Mouse (Mus musculus) heart, embryonic 14.5 days (tissue): ENCODE results near the gene Mrpl37. TPM values are rescaled to one million over a fixed set of nuclear protein-coding genes. Genes with fewer than 3 reads are reported as not detected.

Experiments
- polyA plus RNA-seq: library from polyadenylated mRNA; unstranded; fragments of >200 nt; fragmentation: Nextera tagmentation; extraction: Ambion mirVana; gene quantifications from 2 replicates; pipeline ENCODE4 v1.2.1, GENCODE M21; 2014

Gene Mrpl37
- polyA plus RNA-seq, 1 experiment from 2014 or later: 103 TPM

Other genes with a start within 250 kb of the Mrpl37 start
- gene Ssbp3, start 156.2 kb downstream of the Mrpl37 start, polyA plus RNA-seq: 36.7 and 43.3 TPM in 2 replicates
- gene Cyb5rl, start 120 bp upstream of the Mrpl37 start, polyA plus RNA-seq: 1.7 and 5.1 TPM in 2 replicates
- gene Cdcp2, start 30.0 kb upstream of the Mrpl37 start, polyA plus RNA-seq: not detected in 2 replicates
- 330 and 352 TPM in 2 replicates for gene Tmem59, start 111.5 kb upstream of the Mrpl37 start, polyA plus RNA-seq
- gene Tceanc2, start 112.2 kb upstream of the Mrpl37 start, polyA plus RNA-seq: 11.4 and 16.8 TPM in 2 replicates
- not detected in 2 replicates for gene Ldlrad1, start 142.3 kb upstream of the Mrpl37 start, polyA plus RNA-seq
- gene Lrrc42, start 186.7 kb upstream of the Mrpl37 start, polyA plus RNA-seq: 46.3 and 52.0 TPM in 2 replicates
- gene Hspb11, start 186.7 kb upstream of the Mrpl37 start, polyA plus RNA-seq: 32.9 and 40.6 TPM in 2 replicates
- gene Dio1, start 240.3 kb upstream of the Mrpl37 start, polyA plus RNA-seq: not detected in 2 replicates
- gene Yipf1, start 247.5 kb upstream of the Mrpl37 start, polyA plus RNA-seq: 43.4 and 49.7 TPM in 2 replicates